Mouse (Mus musculus) kidney, postnatal 10 days (tissue): ENCODE measurements around the gene Ssbp1.

Source experiments
- DNase-seq: peaks from one replicate; pipeline ENCODE4 v3.0.0; 2021; ENCODE audit warnings: mixed read lengths

The Ssbp1 gene

DNA sequence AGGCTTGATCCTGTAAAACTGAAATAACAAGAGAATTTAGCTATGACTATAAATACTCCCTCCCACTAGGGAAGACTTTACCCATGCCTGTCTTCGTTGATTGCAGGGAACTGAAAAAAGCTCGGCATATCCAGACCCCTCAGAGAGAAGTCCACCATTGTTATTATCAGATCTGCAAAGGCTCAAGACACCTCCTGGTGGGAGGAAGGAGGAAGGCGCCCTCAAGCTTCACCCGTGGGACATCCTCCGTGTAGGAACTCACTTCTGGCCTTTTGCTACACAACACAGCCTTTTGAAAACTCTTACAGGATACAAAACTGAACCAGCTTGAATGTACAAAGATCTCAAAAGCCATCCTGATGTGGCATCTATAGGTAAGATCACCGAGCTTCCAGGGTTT, 5.4 kb upstream of the Ssbp1 start:
- DNase-seq, result peak; percentile 17

DNA sequence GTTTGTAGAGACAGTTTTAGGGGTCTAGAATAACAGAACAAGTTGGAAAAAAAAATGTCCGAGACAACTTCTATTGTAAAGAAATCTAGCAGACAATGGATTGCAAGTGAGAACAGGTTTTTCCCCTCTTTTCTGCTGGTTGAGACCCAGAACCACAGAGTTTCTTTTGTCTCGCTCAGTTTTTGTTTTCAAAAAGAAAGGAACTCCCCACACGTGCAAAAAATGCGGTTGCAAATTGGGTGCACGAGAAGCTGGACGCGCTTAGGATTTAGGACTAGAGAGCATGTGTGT, 513 bp downstream of the Ssbp1 start:
- no peak for DNase-seq

DNA sequence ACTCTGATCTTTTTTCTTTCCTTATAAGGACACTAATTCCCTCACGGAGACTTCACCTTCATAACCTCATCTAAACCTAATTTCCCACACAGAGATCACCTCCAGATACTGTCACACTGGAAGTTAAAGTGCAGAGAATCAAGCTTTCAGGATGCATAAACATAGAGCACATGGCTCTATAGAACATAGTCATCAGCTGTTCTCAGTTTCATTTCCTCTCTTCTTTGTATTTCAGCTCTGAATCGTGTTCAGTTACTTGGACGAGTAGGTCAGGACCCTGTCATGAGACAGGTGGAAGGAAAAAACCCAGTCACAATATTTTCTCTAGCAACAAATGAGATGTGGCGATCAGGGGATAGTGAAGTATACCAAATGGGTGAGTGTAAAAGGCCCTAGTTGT, 5.0 kb downstream of the Ssbp1 start:
- no peak for DNase-seq

DNA sequence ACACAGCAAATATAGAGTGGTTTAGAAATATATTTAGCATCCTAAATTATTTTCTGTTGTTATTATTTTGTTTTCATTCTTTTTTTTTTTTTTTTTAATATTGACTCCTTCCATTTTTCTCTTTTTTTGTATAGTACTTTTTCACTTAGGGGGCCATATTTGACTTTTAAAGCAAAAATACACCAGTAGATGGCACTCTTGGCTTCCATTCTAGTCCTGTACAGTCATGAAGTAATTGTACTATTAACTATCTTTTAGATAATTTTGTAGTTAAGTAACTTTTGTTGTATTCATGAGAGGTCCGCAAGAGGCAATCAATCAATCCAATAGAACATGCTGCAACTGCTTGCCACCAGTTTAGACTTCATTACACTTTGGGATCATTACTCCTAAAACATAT, 8.6 kb downstream of the Ssbp1 start:
- no peak for DNase-seq

DNA sequence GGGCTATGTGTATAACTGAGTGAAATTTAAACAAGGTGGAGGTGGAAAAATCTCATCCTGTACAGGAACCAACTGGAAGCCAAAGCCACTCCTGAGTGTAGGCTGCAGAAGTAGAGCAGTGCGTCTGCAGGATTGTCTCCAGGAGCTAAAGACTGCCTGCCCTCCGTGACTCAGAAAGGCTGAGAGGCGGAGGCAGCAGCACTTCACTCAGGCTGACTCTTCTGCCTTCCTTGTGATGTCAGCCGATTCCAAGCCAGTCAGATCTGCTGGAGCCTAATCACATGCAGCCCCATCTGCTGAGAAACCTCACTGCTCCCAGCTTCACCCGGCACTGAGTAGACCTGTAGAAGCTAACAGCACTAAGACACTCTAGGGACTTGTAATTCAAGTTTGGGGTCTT, 11.2 kb downstream of the Ssbp1 start:
- DNase-seq, result no peak

DNA sequence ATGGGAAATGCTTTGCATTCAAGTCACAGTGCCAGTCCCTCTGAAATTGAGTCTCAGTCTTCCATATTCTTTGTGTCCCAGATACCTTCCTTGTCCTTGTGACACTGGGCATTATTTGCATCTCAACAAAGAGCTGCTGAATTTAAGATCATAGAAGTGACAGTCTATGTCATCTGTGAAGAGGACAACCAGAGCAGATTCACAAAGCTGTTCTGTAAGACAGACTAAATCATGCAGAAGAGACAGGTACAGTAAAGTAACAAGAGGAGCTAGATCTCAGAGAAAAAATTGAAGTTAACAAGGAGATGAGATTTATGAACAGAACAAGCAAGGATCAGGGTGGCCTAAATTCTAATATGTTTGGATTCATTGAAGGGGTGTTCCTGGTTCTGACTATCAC, 19.8 kb downstream of the Ssbp1 start, which contains the start of gene Tas2r137:
TSS of gene Tas2r137 (plus strand) at position 301 of the 400 bp plus-strand sequence.
- DNase-seq, result no peak

DNA sequence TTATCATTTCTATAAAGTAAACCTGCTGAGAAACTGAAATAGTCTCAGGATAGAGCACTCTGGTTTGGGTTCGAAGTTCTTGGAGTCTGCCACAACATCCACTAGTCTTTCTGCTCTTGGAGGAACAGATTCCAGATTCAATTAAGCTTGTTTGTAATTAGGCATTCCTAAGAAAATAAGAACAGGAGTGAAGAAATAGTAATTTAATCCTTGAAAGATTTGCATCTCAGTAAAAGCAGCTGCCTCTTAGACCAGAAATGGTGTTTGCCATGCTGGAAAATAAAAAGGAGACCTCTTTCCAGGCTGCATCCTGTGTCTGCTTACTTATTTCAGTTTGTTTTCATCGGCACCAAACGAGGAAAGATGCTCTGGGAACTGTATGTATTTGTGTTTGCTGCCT, 22.1 kb downstream of the Ssbp1 start, which contains the start of gene Tas2r108:
TSS of gene Tas2r108 (plus strand) at position 301 of the 400 bp plus-strand sequence.
- no peak for DNase-seq

DNA sequence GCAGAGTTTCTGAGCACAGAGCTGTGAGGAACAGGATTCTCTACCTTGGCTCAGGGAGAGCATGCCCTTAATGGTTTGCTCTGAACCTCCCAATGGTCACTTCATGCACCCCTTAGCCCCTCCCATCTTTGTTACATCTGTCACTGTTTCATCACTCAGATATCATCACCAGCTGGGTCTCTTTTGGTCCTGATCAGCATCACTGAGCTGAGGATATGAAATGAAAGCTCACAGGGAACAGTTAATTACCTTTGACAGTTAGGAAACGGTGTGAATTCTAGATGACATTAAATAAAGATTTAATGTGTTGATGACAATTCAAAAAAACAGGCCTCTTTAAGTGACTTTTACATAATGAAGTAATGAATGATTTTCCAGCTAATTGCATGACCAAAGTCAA, 48.3 kb downstream of the Ssbp1 start, which contains the start of gene Prss37:
TSS of gene Prss37 (minus strand) at position 101 of the 400 bp plus-strand sequence.
- DNase-seq, result no peak
